Mouse (Mus musculus): ENCODE measurements around the gene Fmod.
A peak's percentile ranks its signal among the peaks of the same experiment; 100 is the strongest.

The Fmod gene

GRCm38 (mm10) chr1:134062411-134063085 lies 25.5 kb downstream of the Fmod start:
- DNase-seq (ENCODE audit: low read depth, low spot score), result no peak
- Histone ChIP-seq H3K36me3 (ENCODE audit: control insufficient read depth, insufficient read depth, low read length, poor library complexity, severe bottlenecking) (no peaks in the 10 kb centered on the region), H3K27me3 (ENCODE audit: control insufficient read depth, insufficient read depth, low read length, poor library complexity, severe bottlenecking) (no peaks in the 10 kb centered on the region)

GRCm38 (mm10) chr1:134063086-134063772 lies 26.2 kb downstream of the Fmod start:
- no peaks in the 10 kb centered on the region for H3K27me3 ChIP-seq (ENCODE audit: control insufficient read depth, insufficient read depth, low read length, poor library complexity, severe bottlenecking)
- peak; percentile 93 for DNase-seq (ENCODE audit: low read depth, low spot score)
- H3K36me3 ChIP-seq (ENCODE audit: control insufficient read depth, insufficient read depth, low read length, poor library complexity, severe bottlenecking), result no peaks in the 10 kb centered on the region

- Histone ChIP-seq H3K36me3 (ENCODE audit: control insufficient read depth, insufficient read depth, low read length, poor library complexity, severe bottlenecking) (no peaks in the 10 kb centered on the region), H3K27me3 (ENCODE audit: control insufficient read depth, insufficient read depth, low read length, poor library complexity, severe bottlenecking) (no peaks in the 10 kb centered on the region)
- DNase-seq (ENCODE audit: low read depth, low spot score), result peak; percentile 61
Measured at GRCm38 (mm10) chr1:134063773-134064125, 26.7 kb downstream of the Fmod start.

- DNase-seq (ENCODE audit: low read depth, low spot score), result no peak
- no peaks in the 10 kb centered on the region for H3K27me3 ChIP-seq (ENCODE audit: control insufficient read depth, insufficient read depth, low read length, poor library complexity, severe bottlenecking)
- H3K36me3 ChIP-seq (ENCODE audit: control insufficient read depth, insufficient read depth, low read length, poor library complexity, severe bottlenecking), result no peaks in the 10 kb centered on the region
Measured at GRCm38 (mm10) chr1:134064296-134064831, 27.3 kb downstream of the Fmod start.

GRCm38 (mm10) chr1:134065241-134065809 lies 28.3 kb downstream of the Fmod start:
- peak; percentile 60 for DNase-seq (ENCODE audit: low read depth, low spot score)
- Histone ChIP-seq H3K36me3 (ENCODE audit: control insufficient read depth, insufficient read depth, low read length, poor library complexity, severe bottlenecking) (no peaks in the 10 kb centered on the region), H3K27me3 (ENCODE audit: control insufficient read depth, insufficient read depth, low read length, poor library complexity, severe bottlenecking) (no peaks in the 10 kb centered on the region)

GRCm38 (mm10) chr1:134066554-134066953 lies 29.5 kb downstream of the Fmod start:
- Histone ChIP-seq H3K36me3 (ENCODE audit: control insufficient read depth, insufficient read depth, low read length, poor library complexity, severe bottlenecking) (no peaks in the 10 kb centered on the region), H3K27me3 (ENCODE audit: control insufficient read depth, insufficient read depth, low read length, poor library complexity, severe bottlenecking) (no peaks in the 10 kb centered on the region)
- peak; percentile 34 for DNase-seq (ENCODE audit: low read depth, low spot score)

- Histone ChIP-seq H3K36me3 (ENCODE audit: control insufficient read depth, insufficient read depth, low read length, poor library complexity, severe bottlenecking) (no peaks in the 10 kb centered on the region), H3K27me3 (ENCODE audit: control insufficient read depth, insufficient read depth, low read length, poor library complexity, severe bottlenecking) (no peaks in the 10 kb centered on the region)
- peak; percentile 79 for DNase-seq (ENCODE audit: low read depth, low spot score)
Measured at GRCm38 (mm10) chr1:134067143-134067619, 30.1 kb downstream of the Fmod start.

- no peak for DNase-seq (ENCODE audit: low read depth, low spot score)
- Histone ChIP-seq H3K27me3 (ENCODE audit: control insufficient read depth, insufficient read depth, low read length, poor library complexity, severe bottlenecking) (no peaks in the 10 kb centered on the region), H3K36me3 (ENCODE audit: control insufficient read depth, insufficient read depth, low read length, poor library complexity, severe bottlenecking) (peaks cover 7% of the 10 kb centered on the region; the same call in 1 of the 2 replicates)
Measured at GRCm38 (mm10) chr1:134070099-134070669, 33.1 kb downstream of the Fmod start.

- no peak for DNase-seq (ENCODE audit: low read depth, low spot score)
- H3K36me3 ChIP-seq (ENCODE audit: control insufficient read depth, insufficient read depth, low read length, poor library complexity, severe bottlenecking), result peaks cover 14% of the 10 kb centered on the region
- H3K27me3 ChIP-seq (ENCODE audit: control insufficient read depth, insufficient read depth, low read length, poor library complexity, severe bottlenecking), result no peaks in the 10 kb centered on the region
Measured at GRCm38 (mm10) chr1:134071411-134072018, 34.5 kb downstream of the Fmod start.

GRCm38 (mm10) chr1:134073061-134073564 lies 36.1 kb downstream of the Fmod start:
- no peak for DNase-seq (ENCODE audit: low read depth, low spot score)
- no peaks in the 10 kb centered on the region for H3K27me3 ChIP-seq (ENCODE audit: control insufficient read depth, insufficient read depth, low read length, poor library complexity, severe bottlenecking)
- H3K36me3 ChIP-seq (ENCODE audit: control insufficient read depth, insufficient read depth, low read length, poor library complexity, severe bottlenecking), result peaks cover 22% of the 10 kb centered on the region

GRCm38 (mm10) chr1:134073658-134074057 lies 36.6 kb downstream of the Fmod start:
- H3K36me3 ChIP-seq (ENCODE audit: control insufficient read depth, insufficient read depth, low read length, poor library complexity, severe bottlenecking), result peaks cover 22% of the 10 kb centered on the region
- no peak for DNase-seq (ENCODE audit: low read depth, low spot score)
- H3K27me3 ChIP-seq (ENCODE audit: control insufficient read depth, insufficient read depth, low read length, poor library complexity, severe bottlenecking), result no peaks in the 10 kb centered on the region

- Histone ChIP-seq H3K36me3 (ENCODE audit: control insufficient read depth, insufficient read depth, low read length, poor library complexity, severe bottlenecking) (peaks cover 22% of the 10 kb centered on the region), H3K27me3 (ENCODE audit: control insufficient read depth, insufficient read depth, low read length, poor library complexity, severe bottlenecking) (no peaks in the 10 kb centered on the region)
- DNase-seq (ENCODE audit: low read depth, low spot score), result peak; percentile 36
Measured at GRCm38 (mm10) chr1:134074184-134074583, 37.1 kb downstream of the Fmod start.

GRCm38 (mm10) chr1:134074606-134075005 lies 37.6 kb downstream of the Fmod start:
- Histone ChIP-seq H3K36me3 (ENCODE audit: control insufficient read depth, insufficient read depth, low read length, poor library complexity, severe bottlenecking) (peaks cover 22% of the 10 kb centered on the region), H3K27me3 (ENCODE audit: control insufficient read depth, insufficient read depth, low read length, poor library complexity, severe bottlenecking) (no peaks in the 10 kb centered on the region)
- DNase-seq (ENCODE audit: low read depth, low spot score), result peak; percentile 41

- Histone ChIP-seq H3K27me3 (ENCODE audit: control insufficient read depth, insufficient read depth, low read length, poor library complexity, severe bottlenecking) (no peaks in the 10 kb centered on the region), H3K36me3 (ENCODE audit: control insufficient read depth, insufficient read depth, low read length, poor library complexity, severe bottlenecking) (peaks cover 22% of the 10 kb centered on the region)
- no peak for DNase-seq (ENCODE audit: low read depth, low spot score)
Measured at GRCm38 (mm10) chr1:134075532-134075931, 38.5 kb downstream of the Fmod start.

Data from splenic B cell, adult 2 months (primary cell).